Mouse (Mus musculus): ENCODE data around the gene Gm10972.
"Not testable (repeated sequence)": the region's sequence is repeated elsewhere in the genome, so short reads cannot be mapped to it uniquely, and the experiment has no call there.

Gm10972 gene

DNA sequence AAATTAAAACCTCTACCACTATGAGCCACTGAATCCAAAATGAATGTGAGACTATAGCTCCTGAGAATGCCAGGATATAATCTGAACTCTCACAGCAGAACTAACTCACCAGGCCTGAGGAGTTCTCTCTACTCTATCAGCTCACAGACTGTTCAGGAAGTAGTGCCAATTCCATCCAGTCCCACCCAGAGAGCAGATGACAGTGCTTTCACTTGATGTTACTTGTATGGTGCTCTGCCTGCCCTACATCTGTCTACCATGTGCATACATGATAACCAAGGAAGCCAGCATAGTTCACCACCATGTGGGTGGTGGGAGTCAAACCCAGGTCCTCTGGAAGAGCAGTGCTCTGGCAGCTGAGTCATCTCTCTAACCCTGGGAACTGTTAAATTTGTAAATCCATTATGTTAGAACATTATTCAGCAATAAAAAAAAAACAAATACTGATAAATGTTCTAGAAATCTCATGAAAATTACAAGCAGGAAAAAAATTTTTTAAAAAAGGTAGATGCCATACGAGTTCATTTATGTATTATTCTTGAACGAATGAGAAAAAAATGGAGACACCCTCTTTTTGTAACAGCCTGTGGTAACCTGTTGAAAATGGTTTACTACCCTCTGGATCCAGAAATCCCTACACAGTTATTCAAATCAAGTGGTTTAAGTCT, at the start of gene Gm10972:
Gene Gm10972 (plus strand): TSS at position 618 of the 668 bp plus-strand sequence.
- not testable (repeated sequence) for DNase-seq (ENCODE audit: low read depth)

- DNase-seq (ENCODE audit: low read depth), result no peak
Observed at GRCm38 (mm10) chr3:94595871-94596287, 47.0 kb upstream of the Gm10972 start.

DNA sequence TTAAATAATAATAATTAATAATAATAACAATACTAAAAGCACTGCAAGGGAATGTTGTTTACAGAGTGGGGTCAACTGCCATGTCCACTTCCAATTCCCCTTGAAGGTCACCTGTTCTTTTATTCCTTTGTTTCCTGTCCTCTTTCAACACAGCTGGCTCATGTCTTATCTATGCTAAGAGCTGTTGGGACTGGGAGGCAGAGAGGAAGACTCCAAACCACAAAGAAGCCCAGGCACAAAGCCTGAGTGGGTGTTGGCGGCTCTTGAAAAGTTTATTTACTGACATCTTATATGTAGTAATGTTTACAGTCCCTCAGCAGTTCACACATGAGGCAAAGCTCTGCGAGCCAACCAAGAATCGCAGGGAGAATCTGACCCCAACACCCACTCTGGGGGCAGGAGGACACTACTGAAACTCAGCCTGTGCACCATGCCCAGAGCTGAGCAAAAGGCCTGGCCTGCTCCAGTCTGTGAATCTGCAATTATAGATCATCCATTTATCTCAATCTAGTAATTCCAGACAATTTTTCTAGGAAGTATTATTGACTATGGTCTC, 45.6 kb upstream of the Gm10972 start:
- DNase-seq (ENCODE audit: low read depth), result no peak

GRCm38 (mm10) chr3:94601959-94602358, 41.0 kb upstream of the Gm10972 start:
- DNase-seq (ENCODE audit: low read depth), result no peak

GRCm38 (mm10) chr3:94609621-94610020, 33.3 kb upstream of the Gm10972 start:
- no peak for DNase-seq (ENCODE audit: low read depth)

DNA sequence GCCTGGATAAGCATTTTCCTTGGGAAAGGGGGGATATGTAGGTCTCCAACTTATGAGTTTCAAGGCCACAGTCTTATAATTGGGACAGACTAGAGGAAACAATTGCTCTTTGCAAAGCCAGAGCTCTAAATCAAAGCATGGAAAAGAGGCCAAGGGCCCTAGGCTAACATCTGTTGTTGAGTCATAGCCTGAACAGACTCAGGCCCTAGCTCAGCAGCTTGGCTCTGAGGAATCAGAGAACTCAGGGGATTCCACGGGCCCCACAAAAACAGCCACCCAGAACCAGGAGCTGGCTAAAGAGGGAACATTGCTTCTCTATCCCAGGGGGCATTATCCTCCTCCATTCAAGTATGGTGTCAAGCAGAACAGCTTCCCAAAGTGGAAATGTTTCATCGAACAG, 32.3 kb upstream of the Gm10972 start:
- DNase-seq (ENCODE audit: low read depth), result no peak

GRCm38 (mm10) chr3:94611343-94611742, 31.6 kb upstream of the Gm10972 start:
- no peak for DNase-seq (ENCODE audit: low read depth)

GRCm38 (mm10) chr3:94611834-94612233, 31.1 kb upstream of the Gm10972 start:
- no peak for DNase-seq (ENCODE audit: low read depth)

DNA sequence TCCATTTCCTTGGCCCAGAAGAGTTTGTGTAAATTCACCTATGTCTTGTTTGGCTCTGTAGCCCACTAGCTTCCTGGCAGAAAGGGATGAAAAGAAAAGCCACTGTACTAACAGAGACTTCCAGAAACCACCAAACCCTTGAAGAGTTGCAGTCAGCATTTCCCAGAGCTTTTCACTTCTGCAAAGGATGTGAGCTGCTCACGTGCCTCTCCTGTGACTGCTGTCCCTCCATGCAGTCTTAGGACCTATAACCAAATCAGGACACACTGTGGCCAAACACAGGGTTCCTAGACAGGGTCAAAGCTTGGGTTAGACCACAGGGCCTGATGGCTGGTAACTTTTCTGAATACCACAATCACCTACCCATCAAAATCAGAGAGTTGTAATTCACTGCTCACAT, 30.6 kb upstream of the Gm10972 start:
- DNase-seq (ENCODE audit: low read depth), result no peak

DNA sequence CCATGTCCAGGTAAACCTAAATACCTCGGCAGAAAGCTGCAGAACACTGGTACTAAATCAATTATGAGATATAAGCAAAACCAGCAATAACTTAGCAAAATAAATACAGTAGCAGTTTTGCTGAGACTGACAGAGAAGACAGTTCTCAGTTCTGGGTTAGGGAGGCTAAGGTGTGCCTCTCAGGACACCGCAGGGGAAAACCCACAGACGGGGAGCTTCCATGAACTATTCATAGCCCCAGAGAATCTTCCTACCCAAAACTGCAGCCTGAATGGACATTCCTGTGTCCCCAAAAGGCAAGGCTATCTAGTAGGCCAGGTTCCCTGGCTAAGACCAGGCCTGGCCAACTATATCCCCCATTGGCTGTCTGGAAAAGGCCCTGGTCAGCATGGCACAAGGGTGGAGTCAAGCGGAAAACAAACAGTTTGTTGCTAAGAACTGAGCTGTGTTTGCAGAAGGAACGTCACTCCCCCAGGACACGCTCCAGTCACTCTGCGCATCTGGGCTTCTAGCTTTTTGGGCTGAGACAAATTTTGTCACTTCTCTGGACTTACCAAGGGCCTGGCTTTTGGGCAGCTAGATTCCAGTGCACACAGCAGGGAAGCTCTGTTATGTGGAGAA, 29.5 kb upstream of the Gm10972 start:
- DNase-seq (ENCODE audit: low read depth), result no peak

DNA sequence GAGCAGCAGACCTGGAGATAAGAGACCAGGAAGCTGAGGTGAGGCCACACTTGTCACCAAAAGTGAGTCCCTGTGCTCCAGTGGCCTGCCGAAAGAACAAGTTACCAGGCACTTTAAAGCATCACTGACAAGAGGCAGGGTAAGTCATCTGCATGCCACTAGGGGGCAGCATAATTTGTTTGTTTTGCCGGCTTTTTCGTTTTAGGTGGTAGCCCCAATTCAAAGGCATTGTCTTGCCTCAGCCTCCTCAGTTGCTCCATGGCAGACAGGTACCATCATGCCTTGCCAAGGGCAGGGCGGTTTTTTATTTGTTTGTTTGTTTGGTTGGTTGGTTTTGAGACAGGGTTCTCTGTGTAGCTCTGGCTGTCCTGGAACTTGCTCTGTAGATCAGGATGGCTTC, 26.2 kb upstream of the Gm10972 start:
- peak; percentile 40 for DNase-seq (ENCODE audit: low read depth)

- no peak for DNase-seq (ENCODE audit: low read depth)
Observed at GRCm38 (mm10) chr3:94621740-94622507, 21.0 kb upstream of the Gm10972 start.

DNA sequence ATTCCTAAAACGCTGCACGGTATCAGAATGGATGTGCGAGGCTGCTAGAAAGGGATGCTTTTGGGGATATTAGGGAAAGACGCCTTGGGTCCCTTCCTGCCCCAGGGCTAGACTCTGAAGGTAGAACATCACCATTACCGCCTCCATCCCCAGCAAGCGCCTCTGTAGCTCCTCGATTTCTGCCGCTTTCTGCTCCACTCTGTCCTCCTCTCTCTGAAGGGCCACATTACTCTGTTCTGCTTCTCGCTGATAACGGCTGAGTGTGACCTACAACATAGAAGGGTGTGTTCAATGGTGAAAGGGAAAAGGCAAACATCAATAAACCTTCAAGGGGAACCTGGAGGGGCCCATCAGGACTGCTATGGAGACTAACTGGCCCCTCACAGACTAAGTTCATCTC, 20.4 kb upstream of the Gm10972 start:
- no peak for DNase-seq (ENCODE audit: low read depth)

- no peak for DNase-seq (ENCODE audit: low read depth)
Observed at GRCm38 (mm10) chr3:94624281-94624680, 18.6 kb upstream of the Gm10972 start.

- DNase-seq (ENCODE audit: low read depth), result no peak
Observed at GRCm38 (mm10) chr3:94628712-94629111, 14.2 kb upstream of the Gm10972 start.

DNA sequence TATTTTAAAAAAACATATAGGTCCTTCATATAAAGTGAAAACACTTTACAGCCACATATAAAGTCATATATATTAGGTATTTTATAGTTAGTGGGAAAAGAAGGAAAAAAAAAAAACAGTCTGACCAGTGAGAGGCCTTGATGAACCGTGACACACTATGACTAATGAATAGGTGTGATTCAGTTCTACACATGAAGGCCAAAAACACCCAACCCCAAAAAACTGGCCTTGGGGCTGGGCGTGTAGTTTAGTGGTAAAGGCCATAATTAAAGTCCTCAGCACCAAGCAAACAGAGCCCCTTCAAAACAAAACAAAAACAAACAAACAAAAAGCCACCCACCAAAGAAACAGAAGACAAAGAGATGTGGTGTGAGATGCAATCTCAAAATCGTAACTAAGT, 13.0 kb upstream of the Gm10972 start:
- no peak for DNase-seq (ENCODE audit: low read depth)

DNA sequence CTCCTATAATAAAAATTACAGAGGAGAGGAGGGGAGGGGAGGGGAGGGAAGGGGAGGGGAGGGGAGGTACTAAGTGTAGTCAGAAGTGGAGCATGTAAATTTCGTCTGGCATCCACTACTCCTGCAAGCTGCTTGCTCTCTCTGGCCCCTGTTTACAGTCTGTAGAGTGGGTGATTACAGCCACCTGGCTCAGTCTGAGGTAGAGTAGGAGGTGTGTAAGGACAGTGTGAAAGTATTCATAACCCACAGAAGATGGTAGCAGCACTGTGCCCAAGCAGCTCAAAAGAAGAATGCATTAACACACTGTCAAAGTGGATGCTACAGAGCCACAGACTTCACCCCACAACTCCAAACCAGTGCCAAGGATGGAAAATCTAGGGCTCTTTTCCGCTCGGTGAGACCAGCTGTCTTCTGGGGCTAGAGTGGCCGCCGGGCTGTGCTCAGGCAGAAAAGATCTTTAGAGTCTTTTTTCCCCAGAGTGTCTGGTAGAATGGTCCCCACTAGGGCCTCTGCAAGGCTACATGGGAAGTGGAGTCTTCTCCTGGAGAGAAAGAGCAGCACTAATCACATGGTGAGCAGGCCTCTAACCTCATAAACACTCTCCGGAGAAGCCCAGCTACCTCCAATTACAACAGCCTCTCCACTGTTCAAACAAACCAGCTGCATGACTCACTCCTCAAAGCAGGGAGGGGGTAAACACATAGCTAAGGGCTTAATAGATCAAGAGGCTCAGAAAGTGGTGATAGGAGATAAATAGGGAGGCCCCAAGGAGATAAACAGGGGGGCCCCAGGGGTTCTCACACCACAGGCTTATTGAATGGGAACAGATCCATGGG, 6.1 kb downstream of the Gm10972 start:
- DNase-seq (ENCODE audit: low read depth), result no peak

DNA sequence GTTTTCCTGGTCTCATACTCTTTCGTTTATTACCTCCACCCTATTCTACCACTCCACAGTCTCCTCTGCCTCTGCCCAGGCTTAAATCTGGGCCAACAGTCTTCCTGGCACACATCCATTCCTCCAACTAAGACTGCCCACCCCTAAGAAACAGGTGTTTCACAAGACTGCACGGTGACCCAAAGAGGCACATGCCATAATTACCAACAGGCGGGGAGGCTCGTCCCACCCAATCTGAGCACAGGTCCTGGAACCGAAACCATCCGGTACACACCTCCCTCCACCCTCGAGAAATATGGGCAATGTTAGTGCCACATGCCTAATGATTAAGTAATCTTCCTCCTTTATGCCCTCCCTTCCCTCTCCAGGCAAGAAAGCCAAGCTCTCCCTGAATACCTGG, 7.5 kb downstream of the Gm10972 start:
- DNase-seq (ENCODE audit: low read depth), result no peak

DNA sequence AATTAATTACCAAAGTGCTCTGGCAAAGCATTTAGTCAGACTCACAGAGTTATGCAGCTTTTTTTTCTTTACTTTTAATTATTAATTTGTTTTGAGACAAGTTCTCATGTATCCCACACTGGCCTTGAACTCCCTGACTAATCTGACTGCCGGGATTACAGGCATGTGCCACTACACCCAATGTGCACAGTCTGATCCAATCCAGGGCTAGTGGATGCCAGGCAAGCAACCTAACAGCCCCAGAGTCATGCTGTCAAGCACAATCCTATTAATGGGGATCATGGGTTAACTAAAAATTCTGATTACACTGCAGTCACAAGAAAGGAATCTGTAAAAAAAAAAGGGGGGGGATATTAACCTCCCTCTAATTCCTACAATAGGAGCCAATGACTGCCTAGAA, 11.1 kb downstream of the Gm10972 start:
- not testable (repeated sequence) for DNase-seq (ENCODE audit: low read depth)

DNA sequence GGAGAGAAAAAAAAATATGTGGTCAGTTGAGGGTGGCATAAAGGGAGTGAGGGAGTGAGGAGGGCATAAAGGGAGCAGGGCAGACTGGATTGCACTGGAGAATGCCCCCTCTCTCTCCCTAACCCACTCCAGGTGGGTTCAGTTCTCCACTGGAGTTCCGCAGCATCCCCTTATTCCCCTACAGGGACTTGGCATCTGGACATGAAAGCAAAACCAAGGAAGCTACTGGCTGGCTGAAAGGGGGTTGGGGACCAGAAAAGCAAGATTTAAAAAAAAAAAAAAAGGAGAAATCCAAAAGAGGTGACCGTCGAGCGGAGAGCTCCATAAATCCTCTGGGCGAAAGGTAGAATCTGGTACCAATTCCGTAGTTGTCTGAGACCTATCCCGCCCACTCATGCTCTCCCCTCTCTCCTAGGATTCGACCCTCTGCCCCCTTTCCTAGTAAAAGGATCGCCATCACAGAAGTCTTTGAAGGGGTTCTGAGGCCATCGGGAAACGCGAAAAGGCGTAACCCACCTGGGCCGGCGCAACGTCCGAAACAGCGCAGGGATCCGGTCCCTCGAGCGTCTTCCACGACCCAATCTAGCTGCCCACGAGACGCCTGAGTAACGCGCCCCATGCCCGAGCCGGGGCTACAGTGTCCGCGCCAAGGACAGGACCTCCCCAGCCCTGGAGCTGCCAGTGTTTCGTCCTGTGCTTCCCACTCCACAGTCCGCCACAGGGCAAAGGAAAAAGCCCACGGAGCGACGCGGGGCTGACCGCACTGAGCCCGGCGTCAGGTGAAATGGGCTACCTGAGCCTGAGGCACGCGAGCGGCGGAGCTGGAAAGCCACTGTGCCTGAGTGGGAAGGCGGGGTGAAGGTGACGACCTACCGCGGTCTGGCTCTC, 15.2 kb downstream of the Gm10972 start:
- not testable (repeated sequence) for DNase-seq (ENCODE audit: low read depth)

- not testable (repeated sequence) for DNase-seq (ENCODE audit: low read depth)
Observed at GRCm38 (mm10) chr3:94658740-94659095, 15.8 kb downstream of the Gm10972 start, which contains the start of gene Tuft1. TSS of gene Tuft1 (minus strand) at chr3:94658872.

Data from c-Kit-positive CD71-negative TER-119-negative erythroid progenitor cells, embryonic 14.5 days (primary cell).